In the genomic region with DNA sequence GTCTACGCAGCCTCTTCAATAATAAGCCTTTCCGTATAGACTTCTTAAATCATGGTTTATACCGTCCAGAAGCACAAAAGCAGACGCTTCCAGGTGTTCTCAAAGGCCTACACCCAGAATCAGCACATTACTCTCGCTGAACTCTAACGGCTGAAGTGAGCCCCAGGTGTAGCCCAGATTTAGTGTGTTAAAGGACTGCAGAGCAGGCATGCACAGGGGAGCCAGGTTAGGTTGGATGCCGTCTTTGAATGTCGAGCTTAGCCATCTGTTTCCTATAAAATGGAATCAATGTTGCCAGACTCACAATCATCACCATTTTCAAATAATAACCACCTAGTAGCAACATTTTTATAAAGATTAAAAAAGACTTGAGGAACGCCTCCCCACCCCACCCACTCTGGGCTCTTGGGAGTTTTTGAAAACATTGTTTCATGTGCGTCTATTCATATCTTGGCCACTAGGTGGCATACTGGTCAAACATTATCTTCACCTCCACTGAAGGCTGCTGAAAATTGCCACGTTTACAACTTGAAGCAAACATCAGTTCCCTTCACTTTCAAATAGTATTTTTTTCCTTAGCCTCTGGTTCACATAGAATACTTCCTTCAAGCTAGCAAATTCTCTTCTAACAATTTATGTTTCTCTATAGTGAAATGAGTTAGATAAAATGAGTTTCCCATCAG, we compare ENCODE assay signal across 8 mouse cellular contexts.
DNase-seq lines count a peak whose midpoint lies in the region; ATAC-seq and TF ChIP-seq lines count a peak whose summit lies in the region.

No protein-coding gene starts in this region.

- no peak overlapping the region for H3K27ac ChIP-seq in liver, adult 2 months (replicated peaks; ENCODE audit: insufficient read depth, low read depth, low read length)
- H3K27ac ChIP-seq in liver, embryonic 12.5 days: no peak overlapping the region
- no peak overlapping the region for H3K27ac ChIP-seq in embryonic facial prominence, embryonic 13.5 days
- no peak overlapping the region for H3K27ac ChIP-seq in hindbrain, embryonic 12.5 days

- intact Hi-C loops in left cerebral cortex, postnatal 25 days (cut with DNase I): loop anchor here (1.0 to 10.0 kb wide), 6 partner anchors 99 to 932 kb away; partner anchors contain the start of genes 1110059E24Rik, Abhd17b and Gda

- H3K36me3 ChIP-seq in liver, adult 2 months (ENCODE audit: control insufficient read depth, insufficient read depth, low read length): no peaks in the 10 kb centered on the region
- H3K36me3 ChIP-seq in liver, embryonic 12.5 days: no peaks in the 10 kb centered on the region
- H3K36me3 ChIP-seq in embryonic facial prominence, embryonic 13.5 days: no peaks in the 10 kb centered on the region
- H3K36me3 ChIP-seq in hindbrain, embryonic 12.5 days: no peaks in the 10 kb centered on the region

- no peak for TF ChIP-seq CTCF in liver, adult 2 months (IDR thresholded peaks at IDR 0.05; ENCODE audit: low read depth, low read length)

- H3K27me3 ChIP-seq in liver, adult 2 months (ENCODE audit: control insufficient read depth, insufficient read depth, low read length): no peaks in the 10 kb centered on the region
- H3K27me3 ChIP-seq in liver, embryonic 12.5 days (replicated peaks): no peaks in the 10 kb centered on the region
- H3K27me3 ChIP-seq in embryonic facial prominence, embryonic 13.5 days: no peaks in the 10 kb centered on the region
- no peaks in the 10 kb centered on the region for H3K27me3 ChIP-seq in hindbrain, embryonic 12.5 days

- peak; percentile 48 for DNase-seq in liver, adult 2 months (ENCODE audit: extremely low read depth, low read depth, low spot score)
- peak; percentile 84 for DNase-seq in brain, adult 2 months (ENCODE audit: low read depth, low spot score)
- DNase-seq in left cerebral cortex, postnatal 25 days (ENCODE audit: low spot score in 2 of 2): peak; percentile 48 to 63
- DNase-seq in yolk sac, embryonic 10.5 days (ENCODE audit: low spot score): peak; percentile 19

- TF ChIP-seq POLR2A in liver, adult 2 months (IDR thresholded peaks at IDR 0.05; ENCODE audit: extremely low read depth, insufficient read depth, low read length): no peak

- no peak overlapping the region for H3K4me3 ChIP-seq in liver, adult 2 months (ENCODE audit: insufficient read depth, low read depth, low read length)
- H3K4me3 ChIP-seq in liver, embryonic 12.5 days: no peak overlapping the region
- no peak overlapping the region for H3K4me3 ChIP-seq in embryonic facial prominence, embryonic 13.5 days
- H3K4me3 ChIP-seq in hindbrain, embryonic 12.5 days: no peak overlapping the region

- ATAC-seq in liver, embryonic 12.5 days: no peak
- ATAC-seq in embryonic facial prominence, embryonic 13.5 days (ENCODE audit: insufficient number of reproducible peaks, insufficient read depth, low FRiP score, low TSS enrichment, low read depth): 0 out of 2 replicates have a peak, but pooled peaks have one; percentile 69
- 0 out of 2 replicates have a peak, but pooled peaks have one; percentile 39 for ATAC-seq in hindbrain, embryonic 12.5 days (ENCODE audit: low FRiP score)
- 0 out of 2 replicates have a peak, but pooled peaks have one; percentile 52 for ATAC-seq in monocyte, adult 5-6 weeks (replicated peaks; ENCODE audit: insufficient number of reproducible peaks, low FRiP score, low TSS enrichment, poor library complexity, severe bottlenecking)

- no peak overlapping the region for H3K4me2 ChIP-seq in liver, embryonic 12.5 days
- H3K4me2 ChIP-seq in embryonic facial prominence, embryonic 13.5 days: peak overlapping the region; percentile 27; the same call in 1 of the 2 replicates
- H3K4me2 ChIP-seq in hindbrain, embryonic 12.5 days (replicated peaks): no peak overlapping the region

- H3K9me3 ChIP-seq in liver, embryonic 12.5 days (replicated peaks): no peaks in the 10 kb centered on the region
- H3K9me3 ChIP-seq in embryonic facial prominence, embryonic 13.5 days: no peaks in the 10 kb centered on the region
- H3K9me3 ChIP-seq in hindbrain, embryonic 12.5 days (replicated peaks): no peaks in the 10 kb centered on the region

- no peaks in the 10 kb centered on the region for H3K79me2 ChIP-seq in liver, adult 2 months (ENCODE audit: control insufficient read depth, insufficient read depth, low read length)

- H3K4me1 ChIP-seq in liver, adult 2 months (ENCODE audit: control insufficient read depth, insufficient read depth, low read length): no peaks in the 10 kb centered on the region; the same call in 1 of the 2 replicates
- H3K4me1 ChIP-seq in liver, embryonic 12.5 days: peaks cover 13% of the 10 kb centered on the region
- no peaks in the 10 kb centered on the region; the same call in 1 of the 2 replicates for H3K4me1 ChIP-seq in embryonic facial prominence, embryonic 13.5 days
- no peaks in the 10 kb centered on the region for H3K4me1 ChIP-seq in hindbrain, embryonic 12.5 days

- no peak overlapping the region for H3K9ac ChIP-seq in liver, adult 2 months (ENCODE audit: low read depth, low read length)
- H3K9ac ChIP-seq in liver, embryonic 12.5 days: no peak overlapping the region
- peak overlapping the region; percentile 17; the same call in 1 of the 2 replicates for H3K9ac ChIP-seq in embryonic facial prominence, embryonic 13.5 days
- H3K9ac ChIP-seq in hindbrain, embryonic 12.5 days: no peak overlapping the region

- 49% methylated on average over 11 of the region's 11 CpGs for WGBS in liver, adult 2 months
- WGBS in liver, embryonic 12.5 days (ENCODE audit: insufficient replicate concordance): 47% methylated on average over 11 of the region's 11 CpGs
- 40% methylated on average over 11 of the region's 11 CpGs for WGBS in embryonic facial prominence, embryonic 13.5 days
- WGBS in hindbrain, embryonic 12.5 days: 53% methylated on average over 11 of the region's 11 CpGs

Comparison
In these comparisons a context has a peak if more than half of its experiments do, and no peak if none do; other contexts are left out.
1. DNase-seq: peak in every context shown above with its lines; median percentile 84 in brain, adult 2 months; 56 in left cerebral cortex, postnatal 25 days; 48 in liver, adult 2 months; 19 in yolk sac, embryonic 10.5 days.